Mouse (Mus musculus): ENCODE measurements around the gene Krt84.

Krt84 gene

GRCm38 (mm10) chr15:101494203-101494602, 38.4 kb downstream of the Krt84 start:
- peak; percentile 89 for DNase-seq

- peak; percentile 83 for DNase-seq
Observed at GRCm38 (mm10) chr15:101493713-101494112, 38.9 kb downstream of the Krt84 start.

- DNase-seq = no peak
Observed at GRCm38 (mm10) chr15:101492718-101493117, 39.9 kb downstream of the Krt84 start.

GRCm38 (mm10) chr15:101491431-101491830, 41.2 kb downstream of the Krt84 start, which contains the start of gene Krt83:
Krt83 (minus strand) TSS chr15:101491512.
- DNase-seq = no peak

- DNase-seq = no peak
Observed at GRCm38 (mm10) chr15:101485911-101486635, 46.5 kb downstream of the Krt84 start.

- DNase-seq = no peak
Observed at GRCm38 (mm10) chr15:101484939-101485338, 47.7 kb downstream of the Krt84 start.

GRCm38 (mm10) chr15:101483646-101484045, 49.0 kb downstream of the Krt84 start:
- DNase-seq = no peak

GRCm38 (mm10) chr15:101482056-101482455, 50.6 kb downstream of the Krt84 start:
- no peak for DNase-seq

- DNase-seq = peak; percentile 89
Observed at GRCm38 (mm10) chr15:101479666-101480060, 53.0 kb downstream of the Krt84 start.

- DNase-seq = peak; percentile 88
Observed at GRCm38 (mm10) chr15:101479007-101479665, 53.5 kb downstream of the Krt84 start.

Data from heart, adult 11 months (tissue).